Mouse (Mus musculus) cerebellum, adult 9-11 months (tissue): ENCODE data around the gene Gtf3a.
A peak's percentile ranks its signal among the peaks of the same experiment; 100 is the strongest.
"Not testable (repeated sequence)": the region's sequence is repeated elsewhere in the genome, so short reads cannot be mapped to it uniquely, and the experiment has no call there.

Experiments
- DNase-seq: peaks from one replicate; pipeline ENCODE4 v3.0.0; 2022

The Gtf3a gene

GRCm38 (mm10) chr5:146948508-146949088 is at the start of gene Gtf3a:
Gene Gtf3a, plus strand, starts transcription at chr5:146948657.
- peak; percentile 75 for DNase-seq

DNA sequence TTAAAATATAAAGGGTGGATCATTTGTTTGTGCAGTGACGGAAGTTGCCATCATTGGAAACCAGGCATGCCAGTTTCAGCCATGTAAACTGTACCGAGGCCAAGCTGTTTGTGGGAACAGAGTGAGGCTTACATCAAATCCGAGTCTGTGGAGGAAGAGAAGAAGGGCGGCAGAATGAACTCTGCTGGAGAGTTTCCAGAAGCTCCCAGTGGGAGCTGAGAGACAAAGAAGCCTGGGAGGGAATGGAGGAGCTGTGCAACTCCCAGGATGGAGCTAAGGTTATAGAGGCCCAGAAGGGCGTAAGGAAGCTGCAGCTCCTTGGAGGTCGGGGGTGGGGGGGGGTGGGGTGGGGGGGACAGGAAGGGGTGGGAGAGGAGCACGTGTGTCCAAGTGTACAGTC is 48.1 kb upstream of the Gtf3a start:
- DNase-seq: no peak

DNA sequence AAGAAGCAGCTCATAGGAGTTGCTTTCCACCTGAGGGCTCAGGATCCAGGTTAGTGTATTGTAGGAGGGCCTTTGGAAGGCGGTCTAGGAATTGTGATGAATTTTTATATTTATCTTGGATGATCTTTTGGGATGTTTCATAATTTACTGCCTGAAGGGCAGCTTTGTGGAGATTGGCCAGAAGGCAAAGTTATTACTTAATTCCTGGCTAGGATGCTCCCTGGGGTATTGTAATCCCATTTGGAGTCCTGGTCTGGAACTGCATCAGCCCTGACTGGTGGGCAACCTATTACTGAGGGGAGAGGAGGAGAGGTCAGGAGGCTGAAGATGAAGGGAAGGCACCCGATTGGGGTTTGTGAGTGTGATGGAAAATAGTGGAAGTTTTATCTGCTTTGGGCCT is 47.0 kb upstream of the Gtf3a start:
- DNase-seq: no peak

DNA sequence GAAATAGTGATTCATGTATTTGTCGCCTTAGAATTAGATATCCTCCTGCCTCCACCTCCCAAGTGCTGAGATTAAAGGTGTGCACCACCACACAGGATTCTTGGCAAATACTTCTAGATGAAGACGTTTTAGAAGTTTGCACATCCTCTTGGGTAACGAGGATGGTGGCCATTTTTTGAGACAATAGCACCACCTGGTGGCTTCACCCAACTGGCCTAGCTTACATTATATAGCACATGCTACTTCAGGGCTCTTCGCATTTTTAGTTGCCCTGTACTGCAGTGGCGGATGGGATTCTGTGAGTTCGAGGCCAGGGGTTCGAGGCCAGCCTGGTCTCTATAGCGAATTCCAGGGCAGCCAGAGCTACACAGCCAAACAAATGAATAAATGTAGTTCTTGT is 44.1 kb upstream of the Gtf3a start:
- DNase-seq: peak; percentile 46

DNA sequence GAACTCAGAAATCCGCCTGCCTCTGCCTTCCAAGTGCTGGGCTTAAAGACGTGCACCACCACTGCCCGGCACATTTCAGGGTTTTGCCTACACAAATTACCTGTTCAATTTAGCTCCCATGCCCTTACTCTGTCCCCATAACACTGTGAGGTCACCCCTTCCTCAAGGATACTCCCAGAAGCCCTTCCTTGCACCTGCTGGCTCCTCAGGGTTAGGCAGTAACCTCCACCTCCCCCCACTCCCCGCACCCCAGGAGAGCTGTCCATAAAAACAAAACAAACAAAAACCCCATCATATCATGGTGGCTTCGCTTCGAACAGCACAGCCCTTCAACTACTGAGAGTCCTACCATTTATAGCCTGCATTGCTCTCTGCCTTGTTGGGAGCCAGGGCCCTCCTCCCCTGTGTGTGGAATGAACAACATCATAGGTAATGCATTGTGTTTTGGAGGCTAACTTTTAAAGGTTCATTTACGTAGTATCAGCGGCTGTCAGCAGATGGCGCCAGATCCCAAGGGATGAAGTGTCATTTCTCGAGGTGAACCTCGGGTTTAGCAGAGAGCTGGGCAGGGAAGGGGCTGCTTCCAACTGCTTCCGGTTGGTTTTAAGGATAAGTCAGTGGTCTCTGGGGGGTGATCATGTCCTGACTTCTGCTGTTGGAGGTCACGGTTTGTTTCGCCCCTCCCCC is 42.8 kb upstream of the Gtf3a start:
- DNase-seq: peak; percentile 28

DNA sequence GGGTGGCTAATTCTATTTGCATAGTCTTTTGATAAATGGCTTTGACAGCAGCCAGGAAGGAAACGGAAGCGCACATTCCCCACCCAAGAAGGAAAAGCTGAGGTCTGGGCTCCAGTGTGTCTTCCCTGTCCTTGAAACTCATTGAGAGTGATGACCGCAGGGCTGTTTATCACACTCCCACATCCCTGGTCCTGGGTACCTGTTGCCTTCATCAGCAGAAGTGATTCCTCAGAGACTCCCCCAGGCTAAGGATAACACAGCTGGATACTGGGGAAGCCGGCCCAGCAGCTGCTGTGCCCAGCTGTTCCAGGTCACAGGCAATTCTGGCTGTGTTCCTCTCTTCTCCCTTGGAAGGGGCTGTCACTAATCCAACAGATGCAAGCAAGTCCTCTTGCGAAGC is 40.9 kb upstream of the Gtf3a start:
- DNase-seq: no peak

DNA sequence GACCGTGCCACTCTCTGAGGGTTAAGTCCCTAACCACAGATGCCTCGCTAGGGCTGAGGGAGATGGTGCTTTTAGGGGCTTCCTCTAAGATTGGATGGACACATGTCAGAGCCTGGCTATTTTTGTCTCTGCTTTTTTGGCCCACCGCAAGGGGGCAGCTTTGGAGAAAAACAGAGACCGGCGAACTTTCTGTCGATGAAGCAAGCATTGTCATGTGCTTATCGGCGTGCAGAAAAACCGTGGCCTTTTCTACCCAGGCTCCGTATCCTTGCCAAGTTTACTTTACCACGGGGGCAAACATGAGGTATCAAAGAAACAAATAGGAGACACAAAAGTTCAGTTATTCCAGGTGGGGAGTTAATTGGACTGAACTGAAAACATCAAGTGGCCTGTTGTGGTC is 39.8 kb upstream of the Gtf3a start:
- no peak for DNase-seq

- no peak for DNase-seq
Measured at GRCm38 (mm10) chr5:146912206-146912605, 36.3 kb upstream of the Gtf3a start.

GRCm38 (mm10) chr5:146913355-146913754 is 35.1 kb upstream of the Gtf3a start:
- DNase-seq: no peak

DNA sequence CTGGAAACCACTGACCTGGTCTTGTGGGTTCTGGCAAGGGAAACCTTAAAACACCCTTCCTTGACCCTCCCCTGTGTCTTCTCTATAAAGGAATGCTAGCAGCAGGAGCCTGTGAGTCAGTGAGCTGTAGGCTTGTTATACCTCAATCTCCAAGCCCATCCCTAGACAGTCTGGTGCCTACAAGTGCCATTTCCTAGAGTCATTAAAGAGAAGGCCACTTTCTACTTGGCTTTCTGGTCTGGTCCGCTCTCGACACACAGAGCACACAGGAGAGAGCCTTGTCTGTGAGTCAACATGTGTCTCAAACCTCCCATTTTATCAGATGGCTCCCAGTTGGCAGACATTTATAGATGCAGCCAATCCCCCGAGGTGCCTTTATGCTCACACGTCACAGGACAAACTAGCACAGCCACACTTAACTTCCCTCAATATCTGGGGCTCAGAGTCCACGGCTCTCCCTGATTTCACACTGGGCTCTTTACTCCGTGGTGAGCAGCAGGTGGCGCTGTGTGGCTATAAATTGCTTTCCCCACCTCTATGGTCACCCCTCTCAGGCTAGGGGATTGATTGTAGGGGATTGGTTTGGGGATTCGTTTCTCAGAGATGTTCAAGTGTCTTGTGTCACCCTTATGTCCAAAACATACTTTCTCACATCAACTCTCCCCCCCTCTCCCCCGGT is 34.2 kb upstream of the Gtf3a start:
- peak; percentile 4 for DNase-seq

DNA sequence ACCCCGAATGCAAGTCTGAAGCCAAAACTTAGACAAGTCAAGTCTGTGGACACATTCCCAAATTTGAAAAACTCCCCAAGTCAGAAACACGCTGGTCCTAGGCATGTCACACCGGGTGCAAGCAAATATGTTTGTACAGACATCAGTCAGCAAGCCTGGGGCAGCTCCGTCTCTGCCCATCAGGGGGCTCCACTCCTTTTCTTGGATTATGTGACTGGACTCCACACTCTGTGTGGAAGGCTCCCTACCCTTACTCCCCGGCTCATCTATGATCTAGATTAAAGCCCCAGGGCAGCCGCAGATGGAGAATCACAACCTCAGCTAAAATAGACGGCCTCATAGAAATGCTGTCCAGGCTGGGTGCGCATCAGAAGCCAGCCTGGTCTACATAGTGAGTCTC is 32.2 kb upstream of the Gtf3a start:
- no peak for DNase-seq

- no peak for DNase-seq
Measured at GRCm38 (mm10) chr5:146916806-146917205, 31.7 kb upstream of the Gtf3a start.

DNA sequence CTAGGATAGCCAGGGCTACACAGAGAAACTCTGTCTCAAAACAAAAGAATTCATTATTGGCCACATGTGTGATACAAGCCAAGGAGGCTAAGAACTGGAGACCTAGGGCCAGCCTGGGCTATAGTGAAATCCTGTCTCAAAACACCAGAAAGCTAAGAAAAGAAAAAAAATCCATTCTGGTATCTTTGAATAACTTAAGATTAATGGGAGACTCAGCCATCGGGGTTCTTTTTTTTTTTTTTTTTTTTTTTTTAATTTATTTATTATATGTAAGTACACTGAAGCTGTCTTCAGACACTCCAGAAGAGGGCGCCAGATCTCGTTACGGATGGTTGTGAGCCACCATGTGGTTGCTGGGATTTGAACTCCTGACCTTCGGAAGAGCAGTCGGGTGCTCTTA is 31.1 kb upstream of the Gtf3a start:
- not testable (repeated sequence) for DNase-seq

GRCm38 (mm10) chr5:146919874-146920273 is 28.6 kb upstream of the Gtf3a start:
- DNase-seq: no peak

DNA sequence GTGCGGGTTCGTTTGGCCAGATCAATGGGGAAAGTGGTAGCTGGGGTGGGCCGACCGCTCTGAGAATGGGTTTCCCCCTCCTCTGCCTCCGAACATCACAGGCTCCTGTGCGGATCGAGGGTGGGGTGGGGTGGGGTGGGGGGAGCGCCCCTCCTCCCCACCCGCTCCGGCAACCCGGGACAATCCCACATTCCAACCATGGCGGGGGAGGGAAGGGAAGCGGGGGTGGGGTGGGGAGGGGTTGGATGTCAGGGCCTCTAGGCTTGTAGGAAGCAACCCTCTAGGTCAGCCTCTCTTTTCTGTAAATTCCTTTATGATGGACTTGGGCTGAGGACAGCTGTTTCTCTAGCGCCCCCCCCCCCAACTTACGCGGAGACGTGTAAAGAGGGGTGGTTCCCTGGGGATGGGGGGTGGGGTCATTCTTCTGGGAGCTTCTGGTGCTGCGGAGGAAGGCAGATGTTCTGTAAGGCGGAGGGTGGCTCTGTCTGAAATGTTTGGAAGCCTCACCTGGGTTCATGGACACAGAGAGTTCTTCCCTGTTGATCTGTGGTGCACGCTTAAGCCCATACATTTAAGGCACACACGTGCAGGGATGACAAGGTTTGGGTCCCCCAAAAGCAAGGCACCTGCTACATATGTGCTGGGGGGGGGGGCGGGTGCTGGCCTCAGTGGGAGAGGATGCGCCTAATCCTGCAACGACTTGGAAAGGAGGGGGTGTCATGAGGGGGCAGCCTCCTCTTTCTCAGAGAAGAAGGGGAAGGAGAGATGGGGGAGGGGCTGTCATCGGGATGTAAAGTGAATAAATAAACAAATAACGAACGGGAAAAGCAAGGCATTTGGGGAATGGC is 27.9 kb upstream of the Gtf3a start:
- no peak for DNase-seq

DNA sequence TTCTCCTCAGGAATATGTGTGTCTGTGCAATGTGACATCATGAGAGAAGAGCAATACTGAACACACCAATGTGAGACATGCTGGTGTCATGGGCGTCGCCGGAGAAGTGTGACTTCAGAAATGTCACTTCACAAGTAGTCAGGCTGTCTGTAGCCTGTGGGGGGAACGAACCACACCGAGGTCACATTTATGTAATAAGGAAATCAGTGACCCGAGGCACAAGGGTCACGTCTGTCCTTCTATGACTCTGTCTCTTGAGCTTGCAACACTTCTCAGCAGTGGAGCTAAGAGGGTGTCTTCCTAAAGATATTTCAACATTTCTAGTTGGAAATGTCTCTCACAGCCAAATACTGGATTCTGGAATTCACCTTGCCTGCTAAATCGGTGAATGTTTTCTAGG is 27.2 kb upstream of the Gtf3a start:
- no peak for DNase-seq

DNA sequence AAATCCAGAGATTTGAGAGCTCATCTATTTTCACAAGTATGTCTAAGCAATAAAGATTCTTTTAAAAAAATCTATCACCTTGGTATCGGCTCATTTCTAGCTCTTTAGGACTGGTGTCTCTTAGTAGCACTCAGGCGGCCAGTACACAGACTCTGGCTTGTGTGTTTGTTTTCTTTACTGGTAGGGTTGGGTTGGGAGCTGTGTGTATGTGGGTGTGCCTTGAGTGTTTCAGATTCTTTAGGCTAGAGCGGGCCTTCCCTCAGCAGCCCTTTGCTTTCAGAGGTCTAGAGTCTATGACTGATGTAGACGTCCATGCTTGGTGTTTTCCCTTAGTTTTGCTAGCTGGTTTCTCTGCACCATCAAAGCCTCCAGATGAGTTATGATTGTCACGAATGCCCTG is 24.9 kb upstream of the Gtf3a start:
- DNase-seq: no peak

GRCm38 (mm10) chr5:146926673-146927072 is 21.8 kb upstream of the Gtf3a start:
- DNase-seq: no peak

GRCm38 (mm10) chr5:146931422-146931821 is 17.0 kb upstream of the Gtf3a start:
- no peak for DNase-seq

GRCm38 (mm10) chr5:146931904-146932553 is 16.4 kb upstream of the Gtf3a start:
- DNase-seq: no peak

- no peak for DNase-seq
Measured at GRCm38 (mm10) chr5:146933466-146933865, 15.0 kb upstream of the Gtf3a start.

GRCm38 (mm10) chr5:146937541-146938503 is 10.6 kb upstream of the Gtf3a start:
- no peak for DNase-seq
